Mouse (Mus musculus): ENCODE measurements around the gene Col25a1. TPM values are rescaled to one million over a fixed set of nuclear protein-coding genes. Genes with fewer than 3 reads are reported as not detected.

Col25a1 gene
- polyA plus RNA-seq, 1 experiment, result 0.85 TPM

GRCm38 (mm10) chr3:130581577-130581976 lies 450.3 kb downstream of the Col25a1 start:
- Histone ChIP-seq H3K27ac (ENCODE audit: insufficient read depth, low read length) (no peak overlapping the region), H3K27me3 (ENCODE audit: control insufficient read depth, insufficient read depth, low read length, poor library complexity, severe bottlenecking) (peaks cover 2% of the 10 kb centered on the region; the same call in 1 of the 2 replicates), H3K4me3 (ENCODE audit: low read depth, low read length) (no peak overlapping the region), H3K9ac (ENCODE audit: low read depth, poor library complexity, severe bottlenecking) (no peak overlapping the region), H3K36me3 (ENCODE audit: control insufficient read depth, insufficient read depth, low read length, poor library complexity, severe bottlenecking) (no peaks in the 10 kb centered on the region), H3K4me1 (ENCODE audit: control insufficient read depth, insufficient read depth, low read length) (no peaks in the 10 kb centered on the region), H3K9me3 (replicated peaks; ENCODE audit: control insufficient read depth, insufficient read depth, low read length, poor library complexity, severe bottlenecking) (no peaks in the 10 kb centered on the region; the same call in 1 of the 2 replicates)
- no peak for TF ChIP-seq EP300 (IDR thresholded peaks at IDR 0.05; ENCODE audit: insufficient read depth, low read depth, low read length)
- no peak for TF ChIP-seq CTCF (IDR thresholded peaks at IDR 0.05; ENCODE audit: low read depth, low read length)
- TF ChIP-seq POLR2A (IDR thresholded peaks at IDR 0.05; ENCODE audit: insufficient read depth, low read length), result no peak

GRCm38 (mm10) chr3:130582903-130583664 lies 451.8 kb downstream of the Col25a1 start:
- no peak overlapping the region for H3K4me3 ChIP-seq (ENCODE audit: low read depth, low read length)
- no peak overlapping the region for H3K27ac ChIP-seq (ENCODE audit: insufficient read depth, low read length)
- TF ChIP-seq CTCF (IDR thresholded peaks at IDR 0.05; ENCODE audit: low read depth, low read length), result no peak
- no peak for TF ChIP-seq EP300 (IDR thresholded peaks at IDR 0.05; ENCODE audit: insufficient read depth, low read depth, low read length)
- TF ChIP-seq POLR2A (IDR thresholded peaks at IDR 0.05; ENCODE audit: insufficient read depth, low read length), result no peak
- no peaks in the 10 kb centered on the region for H3K36me3 ChIP-seq (ENCODE audit: control insufficient read depth, insufficient read depth, low read length, poor library complexity, severe bottlenecking)
- H3K9ac ChIP-seq (ENCODE audit: low read depth, poor library complexity, severe bottlenecking), result no peak overlapping the region
- H3K9me3 ChIP-seq (replicated peaks; ENCODE audit: control insufficient read depth, insufficient read depth, low read length, poor library complexity, severe bottlenecking), result no peaks in the 10 kb centered on the region
- peaks cover 2% of the 10 kb centered on the region; the same call in 1 of the 2 replicates for H3K27me3 ChIP-seq (ENCODE audit: control insufficient read depth, insufficient read depth, low read length, poor library complexity, severe bottlenecking)
- no peaks in the 10 kb centered on the region for H3K4me1 ChIP-seq (ENCODE audit: control insufficient read depth, insufficient read depth, low read length)

GRCm38 (mm10) chr3:130584007-130584406 lies 452.7 kb downstream of the Col25a1 start:
- Histone ChIP-seq H3K27me3 (ENCODE audit: control insufficient read depth, insufficient read depth, low read length, poor library complexity, severe bottlenecking) (peaks cover 2% of the 10 kb centered on the region; the same call in 1 of the 2 replicates), H3K4me3 (ENCODE audit: low read depth, low read length) (no peak overlapping the region), H3K4me1 (ENCODE audit: control insufficient read depth, insufficient read depth, low read length) (no peaks in the 10 kb centered on the region), H3K27ac (ENCODE audit: insufficient read depth, low read length) (no peak overlapping the region), H3K9me3 (replicated peaks; ENCODE audit: control insufficient read depth, insufficient read depth, low read length, poor library complexity, severe bottlenecking) (no peaks in the 10 kb centered on the region), H3K9ac (ENCODE audit: low read depth, poor library complexity, severe bottlenecking) (no peak overlapping the region), H3K36me3 (ENCODE audit: control insufficient read depth, insufficient read depth, low read length, poor library complexity, severe bottlenecking) (no peaks in the 10 kb centered on the region)
- TF ChIP-seq EP300 (IDR thresholded peaks at IDR 0.05; ENCODE audit: insufficient read depth, low read depth, low read length), result no peak
- TF ChIP-seq CTCF (IDR thresholded peaks at IDR 0.05; ENCODE audit: low read depth, low read length), result no peak
- no peak for TF ChIP-seq POLR2A (IDR thresholded peaks at IDR 0.05; ENCODE audit: insufficient read depth, low read length)

- TF ChIP-seq POLR2A (IDR thresholded peaks at IDR 0.05; ENCODE audit: insufficient read depth, low read length), result no peak
- no peak for TF ChIP-seq CTCF (IDR thresholded peaks at IDR 0.05; ENCODE audit: low read depth, low read length)
- no peak for TF ChIP-seq EP300 (IDR thresholded peaks at IDR 0.05; ENCODE audit: insufficient read depth, low read depth, low read length)
- Histone ChIP-seq H3K4me1 (ENCODE audit: control insufficient read depth, insufficient read depth, low read length) (no peaks in the 10 kb centered on the region), H3K9me3 (replicated peaks; ENCODE audit: control insufficient read depth, insufficient read depth, low read length, poor library complexity, severe bottlenecking) (no peaks in the 10 kb centered on the region), H3K27me3 (ENCODE audit: control insufficient read depth, insufficient read depth, low read length, poor library complexity, severe bottlenecking) (no peaks in the 10 kb centered on the region; the same call in 1 of the 2 replicates), H3K9ac (ENCODE audit: low read depth, poor library complexity, severe bottlenecking) (no peak overlapping the region), H3K36me3 (ENCODE audit: control insufficient read depth, insufficient read depth, low read length, poor library complexity, severe bottlenecking) (no peaks in the 10 kb centered on the region), H3K27ac (ENCODE audit: insufficient read depth, low read length) (no peak overlapping the region), H3K4me3 (ENCODE audit: low read depth, low read length) (no peak overlapping the region)
Observed at GRCm38 (mm10) chr3:130595050-130595449, 463.7 kb downstream of the Col25a1 start.

- Histone ChIP-seq H3K9ac (ENCODE audit: low read depth, poor library complexity, severe bottlenecking) (no peak overlapping the region), H3K27me3 (ENCODE audit: control insufficient read depth, insufficient read depth, low read length, poor library complexity, severe bottlenecking) (no peaks in the 10 kb centered on the region; the same call in 1 of the 2 replicates), H3K9me3 (replicated peaks; ENCODE audit: control insufficient read depth, insufficient read depth, low read length, poor library complexity, severe bottlenecking) (no peaks in the 10 kb centered on the region; the same call in 1 of the 2 replicates), H3K27ac (ENCODE audit: insufficient read depth, low read length) (no peak overlapping the region), H3K4me1 (ENCODE audit: control insufficient read depth, insufficient read depth, low read length) (no peaks in the 10 kb centered on the region), H3K36me3 (ENCODE audit: control insufficient read depth, insufficient read depth, low read length, poor library complexity, severe bottlenecking) (no peaks in the 10 kb centered on the region), H3K4me3 (ENCODE audit: low read depth, low read length) (no peak overlapping the region)
- no peak for TF ChIP-seq CTCF (IDR thresholded peaks at IDR 0.05; ENCODE audit: low read depth, low read length)
- no peak for TF ChIP-seq POLR2A (IDR thresholded peaks at IDR 0.05; ENCODE audit: insufficient read depth, low read length)
- no peak for TF ChIP-seq EP300 (IDR thresholded peaks at IDR 0.05; ENCODE audit: insufficient read depth, low read depth, low read length)
Observed at GRCm38 (mm10) chr3:130601491-130601890, 470.2 kb downstream of the Col25a1 start.

- H3K4me3 ChIP-seq (ENCODE audit: low read depth, low read length), result no peak overlapping the region
- H3K9ac ChIP-seq (ENCODE audit: low read depth, poor library complexity, severe bottlenecking), result no peak overlapping the region
- H3K36me3 ChIP-seq (ENCODE audit: control insufficient read depth, insufficient read depth, low read length, poor library complexity, severe bottlenecking), result no peaks in the 10 kb centered on the region
- no peaks in the 10 kb centered on the region for H3K4me1 ChIP-seq (ENCODE audit: control insufficient read depth, insufficient read depth, low read length)
- no peaks in the 10 kb centered on the region; the same call in 1 of the 2 replicates for H3K9me3 ChIP-seq (replicated peaks; ENCODE audit: control insufficient read depth, insufficient read depth, low read length, poor library complexity, severe bottlenecking)
- no peaks in the 10 kb centered on the region for H3K27me3 ChIP-seq (ENCODE audit: control insufficient read depth, insufficient read depth, low read length, poor library complexity, severe bottlenecking)
- TF ChIP-seq CTCF (IDR thresholded peaks at IDR 0.05; ENCODE audit: low read depth, low read length) (no peak), EP300 (IDR thresholded peaks at IDR 0.05; ENCODE audit: insufficient read depth, low read depth, low read length) (no peak), POLR2A (IDR thresholded peaks at IDR 0.05; ENCODE audit: insufficient read depth, low read length) (no peak)
- no peak overlapping the region for H3K27ac ChIP-seq (ENCODE audit: insufficient read depth, low read length)
Observed at GRCm38 (mm10) chr3:130607924-130608323, 476.6 kb downstream of the Col25a1 start.

Data from ES-Bruce4 (cell line).